Mouse (Mus musculus) thymus, adult 18-20 months (tissue): ENCODE data around the gene Wwox.

Experiments
- DNase-seq, 2 experiments: peaks; one replicate each; pipeline ENCODE4 v3.0.0; 2022; ENCODE audit warnings: mixed read lengths in 2 of 2

Wwox gene

GRCm38 (mm10) chr8:114676918-114677317 is 237.5 kb downstream of the Wwox start:
- DNase-seq, result no peak

- DNase-seq, result no peak
These were observed 238.2 kb downstream of the Wwox start for GRCm38 (mm10) chr8:114677551-114678127.

DNA sequence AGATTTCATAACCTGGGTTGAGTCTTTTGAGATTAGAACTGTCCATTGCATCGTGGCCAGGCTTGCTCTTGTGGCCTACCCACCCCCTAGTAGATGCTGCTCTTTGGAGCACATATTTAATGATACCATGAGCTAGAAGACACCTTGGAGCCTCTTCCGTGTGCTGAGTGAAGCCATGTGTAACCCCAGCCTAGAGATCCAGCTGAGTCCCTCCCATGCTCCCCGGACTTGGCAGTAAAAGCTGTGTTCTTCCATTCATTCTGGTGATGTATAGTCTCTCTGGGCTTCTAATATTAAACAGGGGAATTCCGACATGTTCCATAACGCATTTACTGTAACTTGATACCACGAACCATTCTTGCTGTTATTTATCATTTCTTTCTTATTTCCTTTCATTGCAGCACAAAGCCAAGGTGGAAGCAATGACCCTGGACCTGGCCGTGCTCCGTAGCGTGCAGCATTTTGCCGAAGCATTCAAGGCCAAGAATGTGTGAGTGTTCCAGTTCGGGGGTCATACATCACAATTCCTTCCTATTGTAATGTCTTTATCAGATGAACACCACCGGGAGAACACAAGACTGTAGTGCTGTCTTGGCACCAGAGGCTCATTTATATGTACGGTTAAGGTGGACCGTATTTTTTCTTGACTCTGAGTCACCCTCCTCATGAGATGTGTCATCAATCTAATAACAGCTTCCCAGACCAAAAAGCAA is 240.1 kb downstream of the Wwox start:
- no peak for DNase-seq

DNA sequence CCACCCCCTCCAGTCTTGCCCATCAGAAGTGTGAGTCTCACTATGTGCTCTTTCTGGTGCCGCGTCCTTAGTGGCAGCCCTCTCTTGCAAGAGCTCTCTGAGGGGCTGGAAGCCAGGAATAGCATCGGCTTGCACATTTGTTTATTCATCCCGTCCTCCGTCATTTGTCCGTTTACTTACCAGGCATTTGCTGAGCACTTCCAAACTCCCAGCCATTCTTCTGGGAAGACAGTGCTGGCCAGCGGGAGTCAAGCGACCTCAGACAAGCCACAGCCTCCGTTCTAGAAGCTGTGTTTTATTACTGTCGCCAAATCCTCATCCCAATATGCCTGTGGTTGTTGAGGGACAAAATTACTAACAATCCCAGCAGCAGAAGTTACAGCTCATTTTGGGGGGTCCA is 241.7 kb downstream of the Wwox start:
- no peak for DNase-seq

- DNase-seq, result no peak
These were observed 242.7 kb downstream of the Wwox start for GRCm38 (mm10) chr8:114682166-114682565.

DNA sequence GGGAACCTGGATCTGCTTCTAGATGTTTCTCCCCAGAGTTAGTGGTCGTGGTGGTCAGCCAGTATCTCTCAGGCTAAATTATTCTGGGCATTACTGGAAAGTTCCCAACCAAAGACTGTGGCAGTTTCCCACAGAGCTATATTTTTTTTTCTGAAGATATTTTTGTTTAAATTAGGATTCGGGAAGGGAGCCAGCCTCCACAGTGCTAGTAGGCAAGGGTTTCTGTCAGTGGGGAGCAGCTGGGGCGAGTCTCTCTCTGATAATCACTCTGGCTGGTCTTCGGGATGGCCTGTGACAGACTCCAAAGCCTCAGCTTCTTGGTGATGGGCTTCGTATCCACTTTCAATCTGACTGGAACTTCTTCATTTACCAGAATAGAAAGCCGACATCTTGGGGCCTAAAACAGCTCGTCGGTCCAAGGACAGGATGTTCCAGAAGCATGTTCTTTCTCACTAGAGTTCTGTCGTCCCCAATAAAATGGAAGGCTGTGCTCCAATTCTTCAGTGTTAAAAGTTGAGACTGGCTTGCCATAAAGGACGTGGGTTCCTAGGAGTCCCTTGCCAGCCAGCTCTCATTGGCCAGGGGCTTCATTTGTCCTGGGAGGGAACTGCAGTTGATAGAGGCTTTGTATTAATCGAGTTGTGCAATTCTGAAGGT is 244.7 kb downstream of the Wwox start:
- no peak for DNase-seq

DNA sequence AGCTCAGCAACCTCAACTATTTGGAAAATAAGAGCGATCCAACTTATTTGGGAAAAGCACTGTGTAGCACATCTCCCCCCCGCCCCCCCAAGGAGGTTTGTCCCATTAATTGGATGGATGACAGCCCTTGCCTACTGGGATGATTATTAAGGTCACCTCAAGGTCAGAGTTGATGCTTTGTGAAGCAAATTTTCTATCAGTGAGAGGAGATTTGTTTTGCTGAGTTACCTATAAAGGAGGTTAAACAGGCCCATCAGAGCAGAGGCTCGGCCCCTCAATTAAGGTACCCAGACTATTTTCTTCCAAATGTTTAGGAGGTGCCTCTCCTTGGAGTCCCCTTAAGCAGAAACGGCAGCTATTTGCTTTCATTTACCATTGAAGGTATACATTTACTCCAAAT is 247.0 kb downstream of the Wwox start:
- no peak for DNase-seq

GRCm38 (mm10) chr8:114688732-114689131 is 249.3 kb downstream of the Wwox start:
- no peak for DNase-seq

DNA sequence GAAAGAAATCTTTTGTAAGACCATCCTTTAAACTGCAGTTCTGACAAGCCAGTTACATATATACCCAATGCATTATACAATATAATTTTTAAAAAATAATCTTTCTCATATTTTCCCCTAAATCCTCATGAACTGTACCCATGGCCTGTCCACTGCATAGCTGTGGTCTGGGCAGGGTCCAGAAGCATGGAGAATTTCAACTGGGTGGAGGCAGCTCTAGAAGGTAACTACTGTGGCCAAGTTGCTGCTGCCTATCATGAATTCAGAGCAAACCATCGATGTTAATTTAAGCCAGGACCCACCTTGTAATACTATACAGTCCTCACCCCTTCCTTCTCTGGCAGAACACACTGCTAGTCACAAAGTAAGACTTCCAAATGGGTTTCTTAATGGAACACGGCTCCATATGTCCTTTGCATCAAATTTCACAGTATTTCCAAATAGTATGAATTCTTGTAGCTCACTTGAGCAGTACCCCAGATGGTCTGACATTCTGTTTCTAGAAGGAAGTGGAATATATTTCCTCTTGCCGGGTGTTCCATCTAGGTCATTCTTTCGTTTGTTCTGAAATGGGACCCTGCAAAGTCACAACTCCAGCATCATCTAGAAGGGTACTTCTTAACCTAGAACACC is 255.2 kb downstream of the Wwox start:
- DNase-seq, result no peak

DNA sequence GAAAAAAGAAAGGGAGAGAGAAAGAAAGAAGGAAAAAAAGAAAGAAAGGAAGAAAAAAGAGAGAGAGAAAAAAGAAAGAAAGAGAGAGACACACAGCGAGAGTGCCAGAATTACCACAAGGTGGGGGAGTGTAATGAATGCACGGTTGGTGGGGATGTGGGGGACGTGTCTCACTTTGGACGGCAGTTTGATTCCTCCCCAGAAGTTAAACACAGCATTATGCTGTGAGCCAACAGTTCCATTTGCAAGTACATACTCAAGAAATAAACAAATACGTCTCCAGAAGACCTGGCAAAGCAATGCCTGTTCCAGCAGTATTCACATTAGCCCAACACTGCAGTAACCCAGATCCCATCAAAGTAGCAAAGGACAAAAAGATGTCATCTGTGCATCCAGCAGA is 264.1 kb downstream of the Wwox start:
- no peak for DNase-seq

- no peak for DNase-seq
These were observed 268.2 kb downstream of the Wwox start for GRCm38 (mm10) chr8:114707538-114708138.

DNA sequence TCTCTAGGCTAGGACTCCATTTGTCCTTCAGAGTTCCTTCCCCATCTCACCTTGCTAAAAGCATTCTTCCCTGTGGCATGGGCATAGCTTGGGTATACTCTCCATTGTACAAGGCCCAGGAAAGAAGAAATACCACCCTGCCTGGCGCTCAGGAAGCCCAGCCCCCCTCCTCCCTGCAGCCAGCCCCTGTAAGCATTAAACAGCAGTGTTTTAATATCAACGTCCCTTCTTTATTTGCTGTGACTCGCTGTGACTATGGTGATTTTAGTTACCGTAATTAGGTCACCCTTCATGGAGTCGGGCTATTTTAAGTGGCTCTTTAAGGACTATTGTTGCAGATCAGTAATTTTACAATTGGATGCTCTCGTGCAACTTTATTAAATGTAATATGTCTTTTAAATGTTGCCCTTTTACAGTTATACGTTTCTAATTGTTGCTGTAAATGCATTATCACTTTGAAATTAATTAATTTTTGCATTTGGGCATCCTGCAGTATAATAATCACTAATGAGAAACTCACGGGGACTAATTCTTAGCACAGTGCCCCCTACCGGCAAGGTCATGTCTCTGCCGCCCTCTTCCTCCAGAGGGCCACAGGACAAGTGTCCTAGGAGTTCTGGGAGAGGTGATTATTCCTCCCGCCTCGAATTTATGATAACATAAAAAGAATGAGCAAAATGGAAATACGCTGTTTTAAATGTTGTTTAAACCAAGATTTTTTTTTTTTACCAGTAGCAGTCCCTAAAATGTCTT is 276.0 kb downstream of the Wwox start:
- DNase-seq, result no peak

DNA sequence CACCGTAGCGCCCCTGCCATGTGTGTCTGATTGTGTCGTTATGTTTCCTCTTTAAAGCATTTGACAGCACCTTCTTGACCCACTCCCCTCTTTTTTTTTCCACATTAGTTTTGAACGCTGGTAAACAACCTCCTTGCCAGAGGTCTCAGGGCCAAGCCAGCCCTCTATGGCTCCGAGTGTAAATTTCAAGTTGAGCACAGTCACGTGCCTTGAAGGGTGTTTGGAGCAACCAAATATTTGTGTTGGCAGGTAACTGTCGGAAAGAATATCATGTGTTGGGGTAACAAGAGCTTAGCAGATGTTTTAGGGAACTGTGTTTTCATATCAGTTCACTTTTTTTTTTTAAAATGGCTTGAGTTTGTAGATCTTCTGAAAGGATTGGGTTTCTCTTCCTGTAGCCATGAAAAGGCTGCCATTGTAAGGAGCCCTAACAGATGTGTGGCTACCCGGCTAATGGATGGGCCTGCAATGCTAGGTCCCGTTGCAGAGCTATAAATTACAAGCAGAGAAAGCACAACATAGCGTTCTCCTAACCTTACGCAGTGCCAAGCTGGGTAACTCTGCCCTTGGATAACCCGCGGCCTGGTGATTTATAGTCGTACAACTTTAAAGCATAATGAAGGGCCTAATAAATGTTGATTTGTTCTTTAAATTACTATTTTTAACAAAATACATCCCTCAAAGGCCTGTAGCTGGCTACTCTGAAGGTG is 277.2 kb downstream of the Wwox start:
- DNase-seq, result no peak

- DNase-seq, result no peak
These were observed 279.4 kb downstream of the Wwox start for GRCm38 (mm10) chr8:114718821-114719220.

DNA sequence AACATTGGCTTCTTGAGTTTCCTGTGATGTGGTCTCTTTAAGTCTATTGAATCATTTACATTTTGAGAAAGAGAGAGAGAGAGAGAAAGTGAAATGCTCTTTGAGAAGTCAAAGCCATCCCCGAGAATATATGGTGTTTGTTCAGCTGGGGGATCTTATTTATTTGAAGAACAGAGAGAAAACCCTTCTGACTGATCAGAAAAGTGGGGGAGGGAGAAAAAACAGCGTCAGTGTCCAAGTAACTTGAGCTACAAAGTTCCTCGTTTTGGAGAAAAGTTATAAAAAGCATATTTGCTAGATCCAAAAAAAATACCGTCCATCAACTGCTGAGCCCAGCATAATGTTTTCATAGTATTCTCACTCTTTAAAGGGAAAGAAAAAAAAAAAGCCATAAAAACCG is 283.2 kb downstream of the Wwox start:
- DNase-seq, result no peak

DNA sequence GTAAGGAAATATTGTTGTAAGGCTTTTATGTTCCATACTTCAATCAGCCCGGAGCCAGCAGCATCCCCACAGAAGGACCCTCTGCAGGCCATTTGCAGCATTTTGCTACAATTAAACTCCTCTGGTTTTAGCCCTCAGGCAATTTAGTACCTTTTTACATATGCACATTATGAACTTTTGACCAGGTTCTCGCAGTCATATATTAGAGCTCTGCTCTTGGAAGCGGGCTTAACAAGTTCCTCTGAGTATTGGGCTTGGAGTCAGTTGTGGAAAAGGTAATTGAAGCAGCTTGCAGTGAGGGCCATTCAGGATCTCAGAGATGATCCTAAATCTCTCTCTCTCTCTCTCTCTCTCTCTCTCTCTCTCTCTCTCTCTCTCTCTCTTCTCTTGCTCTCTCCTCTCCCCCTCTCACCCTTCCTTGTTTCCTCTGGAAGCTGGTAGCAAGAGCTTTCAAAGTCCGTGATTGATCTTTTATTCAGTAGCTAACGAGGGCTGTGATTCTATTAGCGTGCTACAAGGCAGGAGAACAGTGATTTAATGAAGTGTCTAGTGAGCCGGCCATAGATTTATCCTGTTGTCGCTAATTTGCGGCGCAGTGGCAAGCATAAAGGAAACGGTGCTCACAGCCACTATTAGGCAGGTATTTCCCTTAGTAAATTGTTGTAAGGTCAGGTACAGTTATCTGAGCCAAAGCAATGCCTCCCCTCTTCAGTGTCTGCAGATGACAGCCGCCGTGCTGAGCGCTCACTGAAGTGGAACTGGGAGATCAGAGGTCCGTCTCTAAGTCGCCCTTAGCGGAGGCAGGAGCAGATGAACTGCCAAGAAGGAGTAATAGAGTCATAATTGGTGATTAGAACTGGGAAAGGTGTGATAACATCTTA is 292.0 kb downstream of the Wwox start:
- DNase-seq, result no peak

- no peak for DNase-seq
These were observed 303.9 kb downstream of the Wwox start for GRCm38 (mm10) chr8:114743185-114743915.

DNA sequence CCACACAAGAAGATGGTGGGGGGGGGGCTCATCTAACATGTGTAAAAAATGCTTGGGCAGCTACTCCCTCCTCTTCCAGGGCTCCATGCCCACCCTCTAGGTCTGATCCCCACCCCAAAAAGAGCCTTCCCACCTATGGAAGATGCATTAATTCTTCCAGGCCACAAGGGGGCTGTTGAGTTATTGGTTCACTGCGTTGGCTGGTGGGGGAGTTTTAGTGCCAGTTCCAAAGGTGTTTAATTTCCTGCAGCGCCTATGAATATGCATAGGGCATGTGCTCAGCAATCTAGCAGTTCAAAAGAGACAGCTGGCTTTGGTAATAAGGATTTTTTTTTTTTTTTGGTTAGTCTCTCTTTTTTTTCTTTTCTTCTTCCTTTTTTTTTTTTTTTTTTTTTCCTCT is 306.9 kb downstream of the Wwox start:
- DNase-seq, result no peak

DNA sequence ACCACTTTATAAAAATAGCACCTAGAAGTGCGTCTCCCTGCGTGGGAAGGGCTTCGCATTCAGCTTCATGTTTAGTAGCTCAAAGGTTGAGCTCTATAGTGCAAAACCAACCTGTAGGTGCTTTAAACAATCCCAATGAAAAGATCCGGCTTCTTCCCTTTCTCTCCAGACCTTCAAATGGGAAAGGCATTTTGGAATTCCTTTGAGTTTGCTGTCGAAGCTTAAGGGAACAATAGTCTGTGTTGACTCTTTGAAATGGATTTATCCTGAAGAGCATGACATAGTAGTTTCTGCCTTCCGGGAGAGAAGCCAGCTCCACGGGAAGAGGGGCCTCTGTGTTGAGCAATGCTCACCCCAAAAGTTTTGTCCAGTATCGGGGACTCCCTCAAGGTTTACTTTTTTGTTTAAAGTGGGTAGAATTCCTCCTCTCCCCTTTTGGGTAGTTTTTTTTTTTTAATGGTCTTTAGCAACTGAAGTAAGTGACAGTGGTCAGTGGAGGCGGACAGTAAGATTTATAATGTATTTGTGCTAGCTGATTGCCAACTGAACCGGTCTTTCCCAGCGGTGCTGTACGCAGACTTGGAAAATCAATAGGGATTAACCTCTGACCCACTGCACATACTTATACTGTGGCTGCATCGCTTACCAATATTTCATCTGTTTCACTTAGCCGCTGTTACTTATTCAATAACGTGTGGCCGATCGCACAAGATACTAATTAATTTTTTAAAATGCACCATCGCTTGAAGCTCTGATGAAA is 312.1 kb downstream of the Wwox start:
- DNase-seq, result no peak
